Mouse (Mus musculus): ENCODE data around the gene Safb2. TPM values are rescaled to one million over a fixed set of nuclear protein-coding genes. Genes with fewer than 3 reads are reported as not detected.

Gene Safb2
- polyA plus RNA-seq, 1 experiment from 2014 or later = 35.7 TPM

DNA sequence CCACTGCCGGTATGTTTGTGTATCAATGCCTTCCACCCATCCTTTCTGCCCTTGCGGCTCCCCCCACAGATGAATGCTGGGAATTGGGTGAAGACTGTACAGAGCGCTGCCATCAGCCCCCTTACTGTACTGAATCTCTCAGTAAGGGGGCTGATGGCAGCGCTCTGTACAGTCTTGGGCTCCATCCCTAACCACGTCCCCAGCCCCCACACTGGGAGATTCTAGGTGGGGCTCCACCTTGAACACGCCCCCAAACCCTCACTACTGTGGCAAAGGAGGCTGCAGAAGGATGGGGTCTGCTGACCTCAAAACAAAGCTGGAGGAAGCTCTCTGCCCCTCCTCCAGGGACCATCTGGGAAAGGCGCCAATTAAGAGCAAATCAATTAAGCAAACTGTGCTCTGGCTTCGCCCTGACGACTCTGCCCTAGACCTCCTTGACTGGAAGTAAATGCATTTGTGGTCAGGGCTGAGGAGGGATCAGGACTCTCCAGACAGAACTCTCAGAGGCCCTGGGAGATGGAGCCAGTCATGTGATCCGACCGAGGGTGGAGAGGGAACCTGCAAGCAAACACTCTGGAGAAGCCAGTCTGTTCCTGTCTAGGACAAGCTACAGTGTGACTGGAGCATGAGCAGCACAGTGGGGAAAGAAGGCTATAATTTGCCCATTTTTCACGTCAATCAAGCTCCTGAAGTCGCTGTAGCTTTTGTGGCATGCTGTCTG is 68.5 kb downstream of the Safb2 start:
- Histone ChIP-seq H3K9ac (ENCODE audit: low read depth, low read length) (0 out of 2 replicates have a peak overlapping the region, but pooled peaks have one; percentile 23), H3K36me3 (ENCODE audit: insufficient read depth, low read length) (no peaks in the 10 kb centered on the region), H3K27me3 (ENCODE audit: insufficient read depth, low read length) (peaks cover 18% of the 10 kb centered on the region), H3K4me2 (ENCODE audit: low read length) (peak overlapping the region; percentile 15; the same call in 1 of the 2 replicates), H3K27ac (no peak overlapping the region), H3K4me1 (replicated peaks; ENCODE audit: insufficient read depth, low read length) (peaks cover 15% of the 10 kb centered on the region; the same call in 1 of the 2 replicates), H3K4me3 (replicated peaks; ENCODE audit: low read depth, low read length) (no peak overlapping the region), H3K9me3 (replicated peaks; ENCODE audit: low read length) (no peaks in the 10 kb centered on the region)
- TF ChIP-seq CTCF (IDR thresholded peaks at IDR 0.05; ENCODE audit: low read depth) = no peak
- DNase-seq (ENCODE audit: low spot score) = peak; percentile 68
- peak; percentile 53 for ATAC-seq (replicated peaks; ENCODE audit: low FRiP score, low read depth)
- 11% methylated on average over 13 of the region's 13 CpGs for WGBS

DNA sequence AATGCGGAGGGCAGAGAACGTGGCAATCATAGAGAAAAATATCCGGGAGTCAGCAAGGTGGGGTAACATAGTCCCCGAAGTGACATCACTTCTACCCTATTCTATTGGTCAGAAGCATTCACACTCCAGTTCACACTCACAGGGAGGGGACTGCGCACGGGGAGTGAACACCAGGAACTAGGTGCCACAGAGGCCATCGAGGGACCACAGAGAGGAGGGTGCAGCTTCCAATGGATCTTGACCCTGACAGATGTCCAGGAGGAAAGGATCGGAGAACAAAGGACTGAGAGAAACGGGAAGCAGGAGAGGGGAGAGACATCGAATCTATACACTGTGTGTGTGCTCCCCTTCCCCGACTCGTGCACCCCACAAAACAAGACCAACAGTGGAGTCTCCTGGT is 69.5 kb downstream of the Safb2 start:
- no peaks in the 10 kb centered on the region for H3K9me3 ChIP-seq (replicated peaks; ENCODE audit: low read length)
- TF ChIP-seq CTCF (IDR thresholded peaks at IDR 0.05; ENCODE audit: low read depth) = no peak
- peaks cover 19% of the 10 kb centered on the region; the same call in 1 of the 2 replicates for H3K4me1 ChIP-seq (replicated peaks; ENCODE audit: insufficient read depth, low read length)
- no peak for DNase-seq (ENCODE audit: low spot score)
- no peak overlapping the region for H3K4me3 ChIP-seq (replicated peaks; ENCODE audit: low read depth, low read length)
- no peak overlapping the region for H3K9ac ChIP-seq (ENCODE audit: low read depth, low read length)
- ATAC-seq (replicated peaks; ENCODE audit: low FRiP score, low read depth) = no peak
- 28% methylated on average over 12 of the region's 12 CpGs for WGBS
- H3K27me3 ChIP-seq (ENCODE audit: insufficient read depth, low read length) = peaks cover 28% of the 10 kb centered on the region
- H3K36me3 ChIP-seq (ENCODE audit: insufficient read depth, low read length) = no peaks in the 10 kb centered on the region
- H3K27ac ChIP-seq = no peak overlapping the region
- H3K4me2 ChIP-seq (ENCODE audit: low read length) = no peak overlapping the region

DNA sequence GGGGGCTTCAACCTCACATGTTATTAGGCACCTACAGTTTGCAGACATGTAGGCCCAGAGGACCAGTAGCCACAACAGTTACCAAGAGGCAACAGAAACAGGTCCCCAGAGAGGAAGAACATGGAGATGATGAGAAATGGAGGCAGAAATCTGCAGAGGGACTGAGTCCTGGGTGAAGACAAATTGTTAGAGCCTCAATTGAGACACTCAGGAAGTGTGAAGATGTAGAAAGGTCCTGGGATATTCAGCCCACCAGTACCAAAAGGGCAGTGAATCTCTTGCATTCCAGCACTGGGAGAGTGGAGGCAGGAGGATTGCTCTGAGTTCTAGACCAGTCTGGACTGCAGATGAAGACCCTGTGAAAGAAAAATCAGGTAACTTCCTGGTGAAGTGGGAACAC is 70.1 kb downstream of the Safb2 start:
- Histone ChIP-seq H3K4me2 (ENCODE audit: low read length) (no peak overlapping the region), H3K9ac (ENCODE audit: low read depth, low read length) (no peak overlapping the region), H3K9me3 (replicated peaks; ENCODE audit: low read length) (no peaks in the 10 kb centered on the region), H3K36me3 (ENCODE audit: insufficient read depth, low read length) (no peaks in the 10 kb centered on the region), H3K4me1 (replicated peaks; ENCODE audit: insufficient read depth, low read length) (peaks cover 19% of the 10 kb centered on the region; the same call in 1 of the 2 replicates), H3K27me3 (ENCODE audit: insufficient read depth, low read length) (peaks cover 28% of the 10 kb centered on the region), H3K27ac (no peak overlapping the region), H3K4me3 (replicated peaks; ENCODE audit: low read depth, low read length) (no peak overlapping the region)
- no peak for DNase-seq (ENCODE audit: low spot score)
- no peak for ATAC-seq (replicated peaks; ENCODE audit: low FRiP score, low read depth)
- no peak for TF ChIP-seq CTCF (IDR thresholded peaks at IDR 0.05; ENCODE audit: low read depth)

DNA sequence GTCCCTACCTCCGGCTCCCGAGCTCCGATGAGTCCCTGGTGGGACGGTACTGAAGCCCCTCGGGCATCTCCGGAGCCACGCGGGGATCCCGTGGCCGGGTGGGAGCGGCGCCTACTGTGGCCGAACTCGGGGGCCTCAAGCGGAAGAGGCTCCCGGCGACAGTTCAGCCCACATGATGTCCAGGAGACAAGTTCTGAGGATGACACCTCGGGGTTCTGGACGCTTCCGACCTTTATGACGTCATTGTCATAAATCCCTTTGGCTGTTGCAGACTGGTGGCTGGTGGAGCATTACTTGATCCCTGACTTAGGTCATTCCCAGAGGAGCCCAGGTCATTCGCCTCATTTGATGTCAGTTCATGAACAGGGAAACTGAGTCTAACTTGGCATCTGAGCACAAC is 72.1 kb downstream of the Safb2 start, which contains the start of gene Znrf4:
Gene Znrf4, minus strand, starts transcription at position 122 of the 400 bp plus-strand sequence.
- peaks cover 20% of the 10 kb centered on the region; the same call in 1 of the 2 replicates for H3K4me1 ChIP-seq (replicated peaks; ENCODE audit: insufficient read depth, low read length)
- peak within 1 kb of the TSS; percentile 24; the same call in 1 of the 2 replicates for H3K4me3 ChIP-seq (replicated peaks; ENCODE audit: low read depth, low read length)
- H3K9ac ChIP-seq (ENCODE audit: low read depth, low read length) = no peak within 1 kb of the TSS
- H3K9me3 ChIP-seq (replicated peaks; ENCODE audit: low read length) = no peaks in the 10 kb centered on the region
- ATAC-seq (replicated peaks; ENCODE audit: low FRiP score, low read depth) (no peak), DNase-seq (ENCODE audit: low spot score) (no peak)
- no peaks in the 10 kb centered on the region for H3K36me3 ChIP-seq (ENCODE audit: insufficient read depth, low read length)
- 55% methylated on average over 22 of the region's 22 CpGs for WGBS
- peaks cover 28% of the 10 kb centered on the region for H3K27me3 ChIP-seq (ENCODE audit: insufficient read depth, low read length)
- H3K4me2 ChIP-seq (ENCODE audit: low read length) = peak within 1 kb of the TSS; percentile 37
- no peak for TF ChIP-seq CTCF (IDR thresholded peaks at IDR 0.05; ENCODE audit: low read depth)
- no peak within 1 kb of the TSS for H3K27ac ChIP-seq

DNA sequence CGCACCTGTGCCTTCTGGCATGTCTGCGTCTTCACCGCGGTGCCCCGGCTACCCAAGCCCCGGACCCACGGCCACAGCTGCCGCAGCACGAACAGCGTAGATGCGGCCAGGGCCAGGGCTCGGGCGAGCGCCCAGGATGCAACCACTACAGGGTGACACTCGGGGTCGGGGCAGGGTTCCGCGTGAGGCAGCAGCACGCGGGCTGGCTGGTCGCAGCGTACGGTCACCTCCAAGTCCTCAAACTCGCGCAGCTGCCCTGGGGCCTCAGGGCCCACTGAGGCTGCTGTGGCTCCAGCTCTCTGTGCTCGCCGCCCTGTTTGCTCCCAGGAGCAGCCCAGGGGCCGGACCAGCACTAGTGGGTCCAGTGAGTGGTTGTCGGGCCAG is 72.7 kb downstream of the Safb2 start:
- H3K27me3 ChIP-seq (ENCODE audit: insufficient read depth, low read length) = peaks cover 28% of the 10 kb centered on the region
- DNase-seq (ENCODE audit: low spot score) = no peak
- H3K27ac ChIP-seq = no peak overlapping the region
- peaks cover 25% of the 10 kb centered on the region; the same call in 1 of the 2 replicates for H3K4me1 ChIP-seq (replicated peaks; ENCODE audit: insufficient read depth, low read length)
- peak overlapping the region; percentile 37 for H3K4me2 ChIP-seq (ENCODE audit: low read length)
- TF ChIP-seq CTCF (IDR thresholded peaks at IDR 0.05; ENCODE audit: low read depth) = no peak
- no peaks in the 10 kb centered on the region for H3K36me3 ChIP-seq (ENCODE audit: insufficient read depth, low read length)
- no peaks in the 10 kb centered on the region for H3K9me3 ChIP-seq (replicated peaks; ENCODE audit: low read length)
- no peak for ATAC-seq (replicated peaks; ENCODE audit: low FRiP score, low read depth)
- H3K4me3 ChIP-seq (replicated peaks; ENCODE audit: low read depth, low read length) = peak overlapping the region; percentile 24; the same call in 1 of the 2 replicates
- WGBS = 25% methylated on average over 29 of the region's 29 CpGs
- no peak overlapping the region for H3K9ac ChIP-seq (ENCODE audit: low read depth, low read length)

DNA sequence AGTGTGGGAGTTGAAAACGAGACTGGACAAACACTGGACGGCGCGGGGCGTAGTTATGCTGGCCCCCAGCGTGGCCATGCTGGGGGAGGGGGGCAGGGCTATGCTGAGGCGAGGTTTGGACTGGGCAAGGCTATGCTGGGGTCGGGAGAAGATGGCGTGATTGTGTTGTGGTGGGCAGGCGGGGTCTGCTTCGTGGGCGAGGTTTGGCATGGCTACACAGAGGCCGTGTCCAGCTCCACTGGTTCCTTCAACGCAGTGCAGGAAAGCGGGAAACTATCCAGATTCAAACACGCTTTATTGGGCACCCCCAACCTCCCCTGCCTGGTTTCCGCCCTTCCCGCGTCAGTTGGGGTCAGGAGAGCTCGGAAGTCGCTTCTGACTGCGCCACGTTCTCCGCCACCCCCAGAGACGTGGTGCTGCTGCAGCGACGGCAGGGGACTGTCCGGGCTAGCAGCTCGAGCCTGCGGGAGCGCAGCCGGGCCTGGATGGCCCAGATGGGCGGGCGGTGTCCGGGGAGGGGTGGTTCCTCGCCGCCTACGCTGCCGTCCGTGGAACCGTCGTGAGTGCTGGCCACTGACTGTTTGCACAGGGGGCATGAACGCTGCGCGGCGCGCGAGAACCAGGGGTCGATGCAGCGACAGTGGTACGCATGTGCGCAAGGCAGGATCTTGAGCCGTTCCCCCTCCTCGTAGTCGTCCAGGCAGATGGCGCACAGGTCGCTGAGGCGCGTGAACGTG is 73.2 kb downstream of the Safb2 start:
- Histone ChIP-seq H3K27me3 (ENCODE audit: insufficient read depth, low read length) (peaks cover 28% of the 10 kb centered on the region), H3K4me1 (replicated peaks; ENCODE audit: insufficient read depth, low read length) (peaks cover 28% of the 10 kb centered on the region; the same call in 1 of the 2 replicates), H3K27ac (no peak overlapping the region), H3K4me2 (ENCODE audit: low read length) (peak overlapping the region; percentile 37), H3K9me3 (replicated peaks; ENCODE audit: low read length) (no peaks in the 10 kb centered on the region), H3K4me3 (replicated peaks; ENCODE audit: low read depth, low read length) (peak overlapping the region; percentile 24; the same call in 1 of the 2 replicates), H3K9ac (ENCODE audit: low read depth, low read length) (no peak overlapping the region), H3K36me3 (ENCODE audit: insufficient read depth, low read length) (no peaks in the 10 kb centered on the region)
- ATAC-seq (replicated peaks; ENCODE audit: low FRiP score, low read depth) = no peak
- no peak for TF ChIP-seq CTCF (IDR thresholded peaks at IDR 0.05; ENCODE audit: low read depth)
- 4% methylated on average over 60 of the region's 60 CpGs for WGBS
- DNase-seq (ENCODE audit: low spot score) = no peak

Other genes starting within 250 kb of the Safb2 start
- 44.7 and 45.3 TPM in 2 replicates for gene Ptprs, start 108.1 kb downstream of the Safb2 start, polyA plus RNA-seq (2015; fragmentation: Nextera tagmentation; extraction: Ambion mirVana)
- not detected in 2 replicates for gene Znrf4, start 72.2 kb downstream of the Safb2 start, polyA plus RNA-seq (2015; fragmentation: Nextera tagmentation; extraction: Ambion mirVana)
- gene Gm20219, start 30.2 kb downstream of the Safb2 start, polyA plus RNA-seq (2015; fragmentation: Nextera tagmentation; extraction: Ambion mirVana) = 0.93 and 1.1 TPM in 2 replicates
- gene Safb, start 240 bp upstream of the Safb2 start, polyA plus RNA-seq (2015; fragmentation: Nextera tagmentation; extraction: Ambion mirVana) = 61.0 and 65.9 TPM in 2 replicates
- gene 2410015M20Rik, start 25.2 kb upstream of the Safb2 start, polyA plus RNA-seq (2015; fragmentation: Nextera tagmentation; extraction: Ambion mirVana) = 395 and 467 TPM in 2 replicates
- 2,445 and 2,952 TPM in 2 replicates for gene Rpl36, start 28.8 kb upstream of the Safb2 start, polyA plus RNA-seq (2015; fragmentation: Nextera tagmentation; extraction: Ambion mirVana)
- gene Lonp1, start 42.3 kb upstream of the Safb2 start, polyA plus RNA-seq (2015; fragmentation: Nextera tagmentation; extraction: Ambion mirVana) = 45.4 and 46.8 TPM in 2 replicates
- gene Catsperd, start 43.6 kb upstream of the Safb2 start, polyA plus RNA-seq (2015; fragmentation: Nextera tagmentation; extraction: Ambion mirVana) = 0.78 and 1.0 TPM in 2 replicates
- 57.4 and 58.8 TPM in 2 replicates for gene Ranbp3, start 88.7 kb upstream of the Safb2 start, polyA plus RNA-seq (2015; fragmentation: Nextera tagmentation; extraction: Ambion mirVana)
- gene Ndufa11, start 133.2 kb upstream of the Safb2 start, polyA plus RNA-seq (2015; fragmentation: Nextera tagmentation; extraction: Ambion mirVana) = 683 and 742 TPM in 2 replicates
- 24.4 and 27.4 TPM in 2 replicates for gene Vmac, start 133.4 kb upstream of the Safb2 start, polyA plus RNA-seq (2015; fragmentation: Nextera tagmentation; extraction: Ambion mirVana)
- 8.7 and 11.8 TPM in 2 replicates for gene Nrtn, start 172.9 kb upstream of the Safb2 start, polyA plus RNA-seq (2015; fragmentation: Nextera tagmentation; extraction: Ambion mirVana)
- 37.3 and 38.8 TPM in 2 replicates for gene Dus3l, start 180.2 kb upstream of the Safb2 start, polyA plus RNA-seq (2015; fragmentation: Nextera tagmentation; extraction: Ambion mirVana)
- 0.59 and 0.71 TPM in 2 replicates for gene Prr22, start 185.7 kb upstream of the Safb2 start, polyA plus RNA-seq (2015; fragmentation: Nextera tagmentation; extraction: Ambion mirVana)
- gene Rfx2, start 246.4 kb upstream of the Safb2 start, polyA plus RNA-seq (2015; fragmentation: Nextera tagmentation; extraction: Ambion mirVana) = 1.6 and 2.1 TPM in 2 replicates